Mouse (Mus musculus): Measurements from ENCODE around the gene Bbs5. TPM values are rescaled to one million over a fixed set of nuclear protein-coding genes. Genes with fewer than 3 reads are reported as not detected.
"Not testable (repeated sequence)": the region's sequence is repeated elsewhere in the genome, so short reads cannot be mapped to it uniquely, and the experiment has no call there.

The Bbs5 gene
- polyA plus RNA-seq, 1 experiment from 2014 or later, result 14.2 TPM

- DNase-seq (no peak), ATAC-seq (ENCODE audit: insufficient read depth) (no peak)
- Histone ChIP-seq H3K27ac (ENCODE audit: low read depth) (no peak overlapping the region), H3K9ac (no peak overlapping the region), H3K9me3 (ENCODE audit: low read depth, low read length) (no peaks in the 10 kb centered on the region), H3K4me2 (no peak overlapping the region), H3K4me3 (ENCODE audit: low read depth, low read length) (no peak overlapping the region), H3K27me3 (ENCODE audit: insufficient read depth, low read length) (no peaks in the 10 kb centered on the region), H3K4me1 (ENCODE audit: insufficient read depth) (no peaks in the 10 kb centered on the region), H3K36me3 (ENCODE audit: insufficient read depth) (no peaks in the 10 kb centered on the region)
- 0 out of 2 replicates have a peak, but pooled peaks have one; percentile 9 for TF ChIP-seq CTCF (IDR thresholded peaks at IDR 0.05; ENCODE audit: low read depth)
Measured at GRCm38 (mm10) chr2:69619286-69619685, 27.7 kb upstream of the Bbs5 start.

GRCm38 (mm10) chr2:69629215-69629614, 17.8 kb upstream of the Bbs5 start:
- H3K9ac ChIP-seq, result no peak overlapping the region
- no peak overlapping the region for H3K27ac ChIP-seq (ENCODE audit: low read depth)
- no peak overlapping the region for H3K4me2 ChIP-seq
- no peaks in the 10 kb centered on the region for H3K27me3 ChIP-seq (ENCODE audit: insufficient read depth, low read length)
- H3K9me3 ChIP-seq (ENCODE audit: low read depth, low read length), result no peaks in the 10 kb centered on the region
- 66% methylated on average over 17 of the region's 17 CpGs for WGBS
- no peaks in the 10 kb centered on the region for H3K36me3 ChIP-seq (ENCODE audit: insufficient read depth)
- H3K4me1 ChIP-seq (ENCODE audit: insufficient read depth), result no peaks in the 10 kb centered on the region
- no peak overlapping the region for H3K4me3 ChIP-seq (ENCODE audit: low read depth, low read length)
- TF ChIP-seq CTCF (IDR thresholded peaks at IDR 0.05; ENCODE audit: low read depth), result no peak
- no peak for ATAC-seq (ENCODE audit: insufficient read depth)
- no peak for DNase-seq

GRCm38 (mm10) chr2:69629914-69630313, 17.1 kb upstream of the Bbs5 start:
- H3K9ac ChIP-seq, result no peak overlapping the region
- no peaks in the 10 kb centered on the region for H3K4me1 ChIP-seq (ENCODE audit: insufficient read depth)
- 80% methylated on average over 6 of the region's 6 CpGs for WGBS
- H3K27me3 ChIP-seq (ENCODE audit: insufficient read depth, low read length), result no peaks in the 10 kb centered on the region
- ATAC-seq (ENCODE audit: insufficient read depth), result no peak
- no peak overlapping the region for H3K27ac ChIP-seq (ENCODE audit: low read depth)
- no peaks in the 10 kb centered on the region for H3K36me3 ChIP-seq (ENCODE audit: insufficient read depth)
- no peak for TF ChIP-seq CTCF (IDR thresholded peaks at IDR 0.05; ENCODE audit: low read depth)
- H3K9me3 ChIP-seq (ENCODE audit: low read depth, low read length), result no peaks in the 10 kb centered on the region
- no peak overlapping the region for H3K4me3 ChIP-seq (ENCODE audit: low read depth, low read length)
- DNase-seq, result no peak
- H3K4me2 ChIP-seq, result no peak overlapping the region

- Histone ChIP-seq H3K36me3 (ENCODE audit: insufficient read depth) (no peaks in the 10 kb centered on the region), H3K4me3 (ENCODE audit: low read depth, low read length) (no peak overlapping the region), H3K9ac (no peak overlapping the region), H3K4me1 (ENCODE audit: insufficient read depth) (no peaks in the 10 kb centered on the region), H3K4me2 (no peak overlapping the region), H3K27me3 (ENCODE audit: insufficient read depth, low read length) (no peaks in the 10 kb centered on the region), H3K27ac (ENCODE audit: low read depth) (peak overlapping the region; percentile 50; the same call in 1 of the 2 replicates), H3K9me3 (ENCODE audit: low read depth, low read length) (no peaks in the 10 kb centered on the region)
- DNase-seq, result peak; percentile 70
- TF ChIP-seq CTCF (IDR thresholded peaks at IDR 0.05; ENCODE audit: low read depth), result no peak
- WGBS, result 64% methylated on average over 5 of the region's 5 CpGs
- ATAC-seq (ENCODE audit: insufficient read depth), result peak; percentile 66; the same call in 1 of the 2 replicates
Measured at GRCm38 (mm10) chr2:69630792-69631191, 16.2 kb upstream of the Bbs5 start.

- no peak for ATAC-seq (ENCODE audit: insufficient read depth)
- 0 out of 2 replicates have a peak overlapping the region, but pooled peaks have one; percentile 24 for H3K27ac ChIP-seq (ENCODE audit: low read depth)
- TF ChIP-seq CTCF (IDR thresholded peaks at IDR 0.05; ENCODE audit: low read depth), result peak; percentile 33
Measured at GRCm38 (mm10) chr2:69631449-69631848, 15.5 kb upstream of the Bbs5 start.

GRCm38 (mm10) chr2:69635064-69635701, 11.8 kb upstream of the Bbs5 start:
- Histone ChIP-seq H3K4me2 (peak overlapping the region; percentile 51), H3K27ac (ENCODE audit: low read depth) (no peak overlapping the region), H3K9me3 (ENCODE audit: low read depth, low read length) (no peaks in the 10 kb centered on the region), H3K27me3 (ENCODE audit: insufficient read depth, low read length) (no peaks in the 10 kb centered on the region), H3K4me1 (ENCODE audit: insufficient read depth) (no peaks in the 10 kb centered on the region), H3K9ac (0 out of 2 replicates have a peak overlapping the region, but pooled peaks have one; percentile 2), H3K36me3 (ENCODE audit: insufficient read depth) (no peaks in the 10 kb centered on the region), H3K4me3 (ENCODE audit: low read depth, low read length) (peak overlapping the region; percentile 26)
- TF ChIP-seq CTCF (IDR thresholded peaks at IDR 0.05; ENCODE audit: low read depth), result peak; percentile 82
- ATAC-seq (ENCODE audit: insufficient read depth) (peak; percentile 59), DNase-seq (peak; percentile 88)
- WGBS, result 6% methylated on average over 11 of the region's 11 CpGs

More at GRCm38 (mm10) chr2:69631449-69631848, 15.5 kb upstream of the Bbs5 start:
- no peak overlapping the region for H3K4me2 ChIP-seq
- H3K9me3 ChIP-seq (ENCODE audit: low read depth, low read length), result no peaks in the 10 kb centered on the region
- no peaks in the 10 kb centered on the region for H3K27me3 ChIP-seq (ENCODE audit: insufficient read depth, low read length)
- no peaks in the 10 kb centered on the region for H3K36me3 ChIP-seq (ENCODE audit: insufficient read depth)
- no peak overlapping the region for H3K4me3 ChIP-seq (ENCODE audit: low read depth, low read length)
- no peak overlapping the region for H3K9ac ChIP-seq
- no peak for DNase-seq
- WGBS, result 87% methylated on average over 2 of the region's 2 CpGs
- H3K4me1 ChIP-seq (ENCODE audit: insufficient read depth), result no peaks in the 10 kb centered on the region

- no peaks in the 10 kb centered on the region for H3K27me3 ChIP-seq (ENCODE audit: insufficient read depth, low read length)
- WGBS, result 63% methylated on average over 6 of the region's 6 CpGs
- H3K4me2 ChIP-seq, result no peak overlapping the region
- no peaks in the 10 kb centered on the region for H3K9me3 ChIP-seq (ENCODE audit: low read depth, low read length)
- ATAC-seq (ENCODE audit: insufficient read depth) (no peak), DNase-seq (peak; percentile 77)
- no peak overlapping the region for H3K9ac ChIP-seq
- peak; percentile 64 for TF ChIP-seq CTCF (IDR thresholded peaks at IDR 0.05; ENCODE audit: low read depth)
- H3K36me3 ChIP-seq (ENCODE audit: insufficient read depth), result no peaks in the 10 kb centered on the region
- H3K4me1 ChIP-seq (ENCODE audit: insufficient read depth), result no peaks in the 10 kb centered on the region
- no peak overlapping the region for H3K27ac ChIP-seq (ENCODE audit: low read depth)
- no peak overlapping the region for H3K4me3 ChIP-seq (ENCODE audit: low read depth, low read length)
Measured at GRCm38 (mm10) chr2:69635807-69636206, 11.2 kb upstream of the Bbs5 start.

- DNase-seq; H3K4me3 ChIP-seq (ENCODE audit: low read depth, low read length); H3K4me1 ChIP-seq (ENCODE audit: insufficient read depth); H3K9ac ChIP-seq; H3K9me3 ChIP-seq (ENCODE audit: low read depth, low read length); H3K27me3 ChIP-seq (ENCODE audit: insufficient read depth, low read length); H3K27ac ChIP-seq (ENCODE audit: low read depth); H3K36me3 ChIP-seq (ENCODE audit: insufficient read depth); ATAC-seq (ENCODE audit: insufficient read depth); H3K4me2 ChIP-seq: not testable (repeated sequence)
- 71% methylated on average over 7 of the region's 7 CpGs for WGBS
Measured at GRCm38 (mm10) chr2:69637989-69638388, 9.0 kb upstream of the Bbs5 start.
